Mouse (Mus musculus): ENCODE measurements around the gene Reck.

Reck gene

GRCm38 (mm10) chr4:43875160-43875918 is at the start of gene Reck:
Gene Reck (plus strand): TSS chr4:43875530.
- peak; percentile 93 for ATAC-seq (ENCODE audit: low TSS enrichment)

- ATAC-seq (ENCODE audit: low TSS enrichment): no peak
Measured at GRCm38 (mm10) chr4:43828806-43829205, 46.5 kb upstream of the Reck start.

- no peak for ATAC-seq (ENCODE audit: low TSS enrichment)
Measured at GRCm38 (mm10) chr4:43832031-43832430, 43.3 kb upstream of the Reck start.

GRCm38 (mm10) chr4:43833752-43834151 is 41.6 kb upstream of the Reck start:
- ATAC-seq (ENCODE audit: low TSS enrichment): no peak

GRCm38 (mm10) chr4:43834749-43835148 is 40.6 kb upstream of the Reck start:
- ATAC-seq (ENCODE audit: low TSS enrichment): no peak

GRCm38 (mm10) chr4:43838326-43838725 is 37.0 kb upstream of the Reck start:
- ATAC-seq (ENCODE audit: low TSS enrichment): no peak

GRCm38 (mm10) chr4:43840101-43840500 is 35.2 kb upstream of the Reck start, which contains the start of gene Olfr157:
Gene Olfr157 (minus strand): TSS chr4:43840201.
- ATAC-seq (ENCODE audit: low TSS enrichment): no peak

- no peak for ATAC-seq (ENCODE audit: low TSS enrichment)
Measured at GRCm38 (mm10) chr4:43851265-43851664, 24.1 kb upstream of the Reck start, which contains the start of gene Olfr155. Gene Olfr155 (plus strand): TSS chr4:43851565.

- ATAC-seq (ENCODE audit: low TSS enrichment): no peak
Measured at GRCm38 (mm10) chr4:43854101-43854500, 21.2 kb upstream of the Reck start.

- ATAC-seq (ENCODE audit: low TSS enrichment): no peak
Measured at GRCm38 (mm10) chr4:43859886-43860285, 15.4 kb upstream of the Reck start.

- ATAC-seq (ENCODE audit: low TSS enrichment): peak; percentile 52; the same call in 1 of the 2 replicates
Measured at GRCm38 (mm10) chr4:43860744-43861519, 14.4 kb upstream of the Reck start.

- no peak for ATAC-seq (ENCODE audit: low TSS enrichment)
Measured at GRCm38 (mm10) chr4:43863298-43863697, 12.0 kb upstream of the Reck start.

- no peak for ATAC-seq (ENCODE audit: low TSS enrichment)
Measured at GRCm38 (mm10) chr4:43869821-43870220, 5.5 kb upstream of the Reck start.

GRCm38 (mm10) chr4:43874501-43874900 is 829 bp upstream of the Reck start:
- peak; percentile 26; the same call in 1 of the 2 replicates for ATAC-seq (ENCODE audit: low TSS enrichment)

GRCm38 (mm10) chr4:43875919-43876411 is 635 bp downstream of the Reck start:
- ATAC-seq (ENCODE audit: low TSS enrichment): peak; percentile 30; the same call in 1 of the 2 replicates

GRCm38 (mm10) chr4:43877230-43877629 is 1.9 kb downstream of the Reck start:
- ATAC-seq (ENCODE audit: low TSS enrichment): no peak

- 0 out of 2 replicates have a peak, but pooled peaks have one; percentile 11 for ATAC-seq (ENCODE audit: low TSS enrichment)
Measured at GRCm38 (mm10) chr4:43878121-43878776, 2.9 kb downstream of the Reck start.

GRCm38 (mm10) chr4:43879566-43879965 is 4.2 kb downstream of the Reck start:
- ATAC-seq (ENCODE audit: low TSS enrichment): no peak

GRCm38 (mm10) chr4:43884196-43884595 is 8.9 kb downstream of the Reck start:
- no peak for ATAC-seq (ENCODE audit: low TSS enrichment)

GRCm38 (mm10) chr4:43891247-43891646 is 15.9 kb downstream of the Reck start:
- ATAC-seq (ENCODE audit: low TSS enrichment): no peak

- ATAC-seq (ENCODE audit: low TSS enrichment): peak; percentile 91
Measured at GRCm38 (mm10) chr4:43897209-43897608, 21.9 kb downstream of the Reck start.

- no peak for ATAC-seq (ENCODE audit: low TSS enrichment)
Measured at GRCm38 (mm10) chr4:43899197-43899596, 23.9 kb downstream of the Reck start.

All from frontal cortex, adult (tissue).